Mouse (Mus musculus) G1E (cell line): ENCODE results near the gene Klf13.

Experiments
- CTCF ChIP-seq: IDR thresholded peaks from 2 replicates; pipeline ENCODE4 v1.5.1; 2012; ENCODE audit warnings: low read depth, low read length, inconsistent platforms, mixed read lengths
- GATA1 ChIP-seq: IDR thresholded peaks from 2 replicates; pipeline ENCODE4 v1.6.1; 2012; ENCODE audit warnings: borderline replicate concordance, low read length, inconsistent platforms, mixed read lengths
- POLR2AphosphoS5 ChIP-seq: IDR thresholded peaks from 2 replicates; pipeline ENCODE4 v1.6.1; 2012; ENCODE audit warnings: low read depth, low read length, inconsistent platforms; ENCODE audit not compliant: insufficient replicate concordance
- TAL1 ChIP-seq: conservative IDR thresholded peaks from 2 replicates; pipeline ENCODE4 v1.6.1; 2012; ENCODE audit warnings: low read depth, low read length, inconsistent platforms, mixed read lengths

DNA sequence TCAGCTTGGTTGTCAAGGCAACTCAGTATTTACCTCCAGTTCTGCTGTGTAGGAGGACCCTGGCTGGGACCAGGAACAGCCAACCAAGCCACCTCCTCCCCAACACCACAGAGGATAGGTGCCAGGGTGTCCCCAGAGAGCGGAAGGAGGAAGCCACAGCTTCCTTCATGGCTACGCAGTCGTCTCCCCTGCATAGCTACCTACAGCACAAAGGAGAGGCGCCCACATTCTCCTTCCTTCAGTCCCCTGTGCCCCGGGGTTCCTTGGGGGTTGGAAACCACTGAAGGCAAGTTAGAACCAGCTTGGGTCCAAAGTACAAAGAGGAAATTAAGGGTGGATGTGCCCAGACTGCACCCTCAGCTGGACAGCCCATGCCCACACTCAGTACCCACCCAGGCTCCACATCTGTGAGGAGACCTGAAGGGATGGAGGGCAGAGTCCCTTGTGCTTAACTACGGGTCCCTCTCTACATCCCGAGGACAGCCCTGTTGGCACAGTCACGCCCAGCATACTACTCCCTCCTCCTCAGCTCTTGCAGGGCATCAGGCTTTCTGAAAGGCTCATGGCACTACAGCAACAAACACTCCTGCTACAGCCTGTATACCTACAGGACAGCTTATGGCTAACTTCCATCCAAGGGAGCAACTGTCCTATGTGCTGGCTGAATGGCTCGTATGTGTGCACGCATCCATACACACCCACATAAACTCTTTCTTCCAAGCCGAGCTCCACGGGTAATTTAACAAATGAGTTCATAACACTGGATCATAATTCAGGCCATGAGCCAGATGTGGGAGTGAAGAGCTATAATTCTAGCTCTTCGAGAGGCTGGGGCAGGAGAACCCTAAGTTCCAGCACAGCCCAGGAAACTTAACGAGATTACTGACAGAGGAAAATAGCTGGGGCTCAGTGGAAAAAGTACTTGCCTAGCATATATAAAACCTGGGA lies 13.0 kb downstream of the Klf13 start:
- no peak for TF ChIP-seq CTCF
- TF ChIP-seq POLR2AphosphoS5 = no peak
- TF ChIP-seq TAL1 = no peak
- TF ChIP-seq GATA1 = no peak
